Mouse (Mus musculus): Measurements from ENCODE around the gene Plekho1. TPM values are rescaled to one million over a fixed set of nuclear protein-coding genes. Genes with fewer than 3 reads are reported as not detected.

Plekho1 gene
- polyA plus RNA-seq, 1 experiment from 2014 or later = 64.8 TPM

GRCm38 (mm10) chr3:95993881-95994280 lies 1.9 kb downstream of the Plekho1 start:
- peak overlapping the region; percentile 99 for H3K9ac ChIP-seq (replicated peaks; ENCODE audit: low read length)
- peaks cover 19% of the 10 kb centered on the region for H3K36me3 ChIP-seq (replicated peaks; ENCODE audit: control insufficient read depth, insufficient read depth, low read depth, low read length)
- no peaks in the 10 kb centered on the region for H3K27me3 ChIP-seq (ENCODE audit: control insufficient read depth, insufficient read depth, low read length)
- WGBS = 19% methylated on average over 4 of the region's 4 CpGs
- H3K4me3 ChIP-seq (ENCODE audit: low read depth, low read length) = peak overlapping the region; percentile 83
- H3K27ac ChIP-seq (replicated peaks; ENCODE audit: low read depth, low read length) = peak overlapping the region; percentile 41
- ATAC-seq (replicated peaks; ENCODE audit: insufficient number of reproducible peaks, low FRiP score, low TSS enrichment, low read depth) (no peak), DNase-seq (ENCODE audit: low spot score) (no peak)
- peak overlapping the region; percentile 87 for H3K4me2 ChIP-seq (ENCODE audit: low read depth, low read length)
- peaks cover 9% of the 10 kb centered on the region; the same call in 1 of the 2 replicates for H3K4me1 ChIP-seq (ENCODE audit: control insufficient read depth, insufficient read depth, low read length)
- H3K9me3 ChIP-seq (replicated peaks; ENCODE audit: control insufficient read depth, low read length) = no peaks in the 10 kb centered on the region

GRCm38 (mm10) chr3:95992990-95993603 lies 2.7 kb downstream of the Plekho1 start:
- Histone ChIP-seq H3K4me1 (ENCODE audit: control insufficient read depth, insufficient read depth, low read length) (peaks cover 9% of the 10 kb centered on the region; the same call in 1 of the 2 replicates), H3K9me3 (replicated peaks; ENCODE audit: control insufficient read depth, low read length) (no peaks in the 10 kb centered on the region), H3K27me3 (ENCODE audit: control insufficient read depth, insufficient read depth, low read length) (no peaks in the 10 kb centered on the region), H3K9ac (replicated peaks; ENCODE audit: low read length) (peak overlapping the region; percentile 99), H3K27ac (replicated peaks; ENCODE audit: low read depth, low read length) (no peak overlapping the region), H3K4me3 (ENCODE audit: low read depth, low read length) (peak overlapping the region; percentile 83), H3K36me3 (replicated peaks; ENCODE audit: control insufficient read depth, insufficient read depth, low read depth, low read length) (peaks cover 26% of the 10 kb centered on the region), H3K4me2 (ENCODE audit: low read depth, low read length) (peak overlapping the region; percentile 87)
- ATAC-seq (replicated peaks; ENCODE audit: insufficient number of reproducible peaks, low FRiP score, low TSS enrichment, low read depth) = no peak
- WGBS = 56% methylated on average over 5 of the region's 5 CpGs
- no peak for DNase-seq (ENCODE audit: low spot score)

- Histone ChIP-seq H3K4me2 (ENCODE audit: low read depth, low read length) (no peak overlapping the region), H3K27me3 (ENCODE audit: control insufficient read depth, insufficient read depth, low read length) (no peaks in the 10 kb centered on the region), H3K4me3 (ENCODE audit: low read depth, low read length) (no peak overlapping the region), H3K36me3 (replicated peaks; ENCODE audit: control insufficient read depth, insufficient read depth, low read depth, low read length) (peaks cover 26% of the 10 kb centered on the region), H3K4me1 (ENCODE audit: control insufficient read depth, insufficient read depth, low read length) (peaks cover 12% of the 10 kb centered on the region), H3K27ac (replicated peaks; ENCODE audit: low read depth, low read length) (no peak overlapping the region), H3K9ac (replicated peaks; ENCODE audit: low read length) (no peak overlapping the region), H3K9me3 (replicated peaks; ENCODE audit: control insufficient read depth, low read length) (no peaks in the 10 kb centered on the region)
- no peak for ATAC-seq (replicated peaks; ENCODE audit: insufficient number of reproducible peaks, low FRiP score, low TSS enrichment, low read depth)
- WGBS = 87% methylated on average over 12 of the region's 12 CpGs
- no peak for DNase-seq (ENCODE audit: low spot score)
These were observed 5.3 kb downstream of the Plekho1 start for GRCm38 (mm10) chr3:95990413-95990941.

GRCm38 (mm10) chr3:95988969-95989368 lies 6.8 kb downstream of the Plekho1 start:
- Histone ChIP-seq H3K9me3 (replicated peaks; ENCODE audit: control insufficient read depth, low read length) (no peaks in the 10 kb centered on the region), H3K27me3 (ENCODE audit: control insufficient read depth, insufficient read depth, low read length) (no peaks in the 10 kb centered on the region), H3K4me3 (ENCODE audit: low read depth, low read length) (no peak overlapping the region), H3K4me1 (ENCODE audit: control insufficient read depth, insufficient read depth, low read length) (peaks cover 8% of the 10 kb centered on the region), H3K9ac (replicated peaks; ENCODE audit: low read length) (no peak overlapping the region), H3K36me3 (replicated peaks; ENCODE audit: control insufficient read depth, insufficient read depth, low read depth, low read length) (peaks cover 26% of the 10 kb centered on the region), H3K27ac (replicated peaks; ENCODE audit: low read depth, low read length) (no peak overlapping the region), H3K4me2 (ENCODE audit: low read depth, low read length) (no peak overlapping the region)
- WGBS = 65% methylated on average over 10 of the region's 10 CpGs
- ATAC-seq (replicated peaks; ENCODE audit: insufficient number of reproducible peaks, low FRiP score, low TSS enrichment, low read depth) (no peak), DNase-seq (ENCODE audit: low spot score) (no peak)

GRCm38 (mm10) chr3:95988138-95988537 lies 7.7 kb downstream of the Plekho1 start:
- H3K4me1 ChIP-seq (ENCODE audit: control insufficient read depth, insufficient read depth, low read length) = peaks cover 5% of the 10 kb centered on the region
- DNase-seq (ENCODE audit: low spot score) (no peak), ATAC-seq (replicated peaks; ENCODE audit: insufficient number of reproducible peaks, low FRiP score, low TSS enrichment, low read depth) (no peak)
- H3K36me3 ChIP-seq (replicated peaks; ENCODE audit: control insufficient read depth, insufficient read depth, low read depth, low read length) = peaks cover 26% of the 10 kb centered on the region
- 88% methylated on average over 1 of the region's 1 CpGs for WGBS
- H3K27ac ChIP-seq (replicated peaks; ENCODE audit: low read depth, low read length) = no peak overlapping the region
- no peak overlapping the region for H3K9ac ChIP-seq (replicated peaks; ENCODE audit: low read length)
- no peaks in the 10 kb centered on the region for H3K9me3 ChIP-seq (replicated peaks; ENCODE audit: control insufficient read depth, low read length)
- H3K27me3 ChIP-seq (ENCODE audit: control insufficient read depth, insufficient read depth, low read length) = no peaks in the 10 kb centered on the region
- H3K4me2 ChIP-seq (ENCODE audit: low read depth, low read length) = no peak overlapping the region
- no peak overlapping the region for H3K4me3 ChIP-seq (ENCODE audit: low read depth, low read length)

GRCm38 (mm10) chr3:95987386-95988110 lies 8.3 kb downstream of the Plekho1 start:
- ATAC-seq (replicated peaks; ENCODE audit: insufficient number of reproducible peaks, low FRiP score, low TSS enrichment, low read depth) (no peak), DNase-seq (ENCODE audit: low spot score) (no peak)
- Histone ChIP-seq H3K9ac (replicated peaks; ENCODE audit: low read length) (no peak overlapping the region), H3K36me3 (replicated peaks; ENCODE audit: control insufficient read depth, insufficient read depth, low read depth, low read length) (peaks cover 26% of the 10 kb centered on the region), H3K4me1 (ENCODE audit: control insufficient read depth, insufficient read depth, low read length) (peaks cover 3% of the 10 kb centered on the region), H3K4me3 (ENCODE audit: low read depth, low read length) (no peak overlapping the region), H3K27ac (replicated peaks; ENCODE audit: low read depth, low read length) (no peak overlapping the region; the same call in 1 of the 2 replicates), H3K9me3 (replicated peaks; ENCODE audit: control insufficient read depth, low read length) (no peaks in the 10 kb centered on the region), H3K27me3 (ENCODE audit: control insufficient read depth, insufficient read depth, low read length) (no peaks in the 10 kb centered on the region), H3K4me2 (ENCODE audit: low read depth, low read length) (no peak overlapping the region)
- WGBS = 79% methylated on average over 6 of the region's 6 CpGs

GRCm38 (mm10) chr3:95986984-95987383 lies 8.8 kb downstream of the Plekho1 start:
- no peak overlapping the region for H3K4me3 ChIP-seq (ENCODE audit: low read depth, low read length)
- no peak overlapping the region for H3K4me2 ChIP-seq (ENCODE audit: low read depth, low read length)
- H3K27ac ChIP-seq (replicated peaks; ENCODE audit: low read depth, low read length) = no peak overlapping the region; the same call in 1 of the 2 replicates

More at GRCm38 (mm10) chr3:95986984-95987383, 8.8 kb downstream of the Plekho1 start:
- WGBS = 75% methylated on average over 4 of the region's 4 CpGs
- Histone ChIP-seq H3K4me1 (ENCODE audit: control insufficient read depth, insufficient read depth, low read length) (peaks cover 3% of the 10 kb centered on the region), H3K9ac (replicated peaks; ENCODE audit: low read length) (no peak overlapping the region), H3K9me3 (replicated peaks; ENCODE audit: control insufficient read depth, low read length) (no peaks in the 10 kb centered on the region), H3K36me3 (replicated peaks; ENCODE audit: control insufficient read depth, insufficient read depth, low read depth, low read length) (peaks cover 26% of the 10 kb centered on the region), H3K27me3 (ENCODE audit: control insufficient read depth, insufficient read depth, low read length) (no peaks in the 10 kb centered on the region)
- ATAC-seq (replicated peaks; ENCODE audit: insufficient number of reproducible peaks, low FRiP score, low TSS enrichment, low read depth) (no peak), DNase-seq (ENCODE audit: low spot score) (no peak)
